Mouse (Mus musculus) neural tube, embryonic 12.5 days (tissue): ENCODE measurements around the gene Hsf5. TPM values are rescaled to one million over a fixed set of nuclear protein-coding genes. Genes with fewer than 3 reads are reported as not detected.

Source experiments
- ATAC-seq: fragments of 200-750 bp; cut with Nextera tagmentation; 2 replicates; pipeline ENCODE4 v1.8.0; 2017; ENCODE audit warnings: low read depth, mild to moderate bottlenecking, moderate TSS enrichment, moderate library complexity; ENCODE audit not compliant: low FRiP score
- H3K27ac ChIP-seq: fragments of 300-500 bp; sonication (generic); 2 replicates; pipeline ENCODE4 v1.5.1; 2016
- H3K27me3 ChIP-seq: fragments of 300-500 bp; sonication (generic); replicated peaks from 2 replicates; pipeline ENCODE4 v1.6.1; 2016; ENCODE audit warnings: mild to moderate bottlenecking
- H3K36me3 ChIP-seq: fragments of 300-500 bp; sonication (generic); 2 replicates; pipeline ENCODE4 v1.6.1; 2016; ENCODE audit warnings: mild to moderate bottlenecking
- H3K4me1 ChIP-seq: fragments of 300-500 bp; sonication (generic); 2 replicates; pipeline ENCODE4 v1.6.1; 2016
- H3K4me2 ChIP-seq: fragments of 300-500 bp; sonication (generic); replicated peaks from 2 replicates; pipeline ENCODE4 v1.6.1; 2016; ENCODE audit warnings: mild to moderate bottlenecking
- H3K4me3 ChIP-seq: fragments of 300-500 bp; sonication (generic); 2 replicates; pipeline ENCODE4 v1.5.1; 2016
- H3K9ac ChIP-seq: fragments of 300-500 bp; sonication (generic); 2 replicates; pipeline ENCODE4 v1.6.1; 2016; ENCODE audit warnings: mild to moderate bottlenecking
- H3K9me3 ChIP-seq: fragments of 300-500 bp; sonication (generic); 2 replicates; pipeline ENCODE4 v1.6.1; 2016; ENCODE audit warnings: mild to moderate bottlenecking
- WGBS: fragments of 180-500 bp; shearing (Covaris S2); methylation state at CpG from one replicate; pipeline ENCODE4 v1.1.7; 2016; 5-methylcytosine and 5-hydroxymethylcytosine counted together
- polyA plus RNA-seq: library from polyadenylated mRNA; unstranded; fragments of >200 nt; fragmentation: Nextera tagmentation; extraction: Ambion mirVana; gene quantifications from 2 replicates; pipeline ENCODE4 v1.2.1, GENCODE M21; 2016

The Hsf5 gene
- polyA plus RNA-seq, result 0.41 and 0.49 TPM in 2 replicates

GRCm38 (mm10) chr11:87616790-87617474, at the start of gene Hsf5:
Gene Hsf5, plus strand, starts transcription at chr11:87617164.
- Histone ChIP-seq H3K27ac (no peak within 1 kb of the TSS), H3K36me3 (peaks cover 65% of the 10 kb centered on the region), H3K27me3 (no peaks in the 10 kb centered on the region), H3K9me3 (peaks cover 6% of the 10 kb centered on the region; the same call in 1 of the 2 replicates), H3K4me1 (no peaks in the 10 kb centered on the region), H3K4me2 (no peak within 1 kb of the TSS), H3K9ac (no peak within 1 kb of the TSS), H3K4me3 (no peak within 1 kb of the TSS)
- ATAC-seq, result no peak
- 87% methylated on average over 66 of the region's 69 CpGs for WGBS

- WGBS, result 82% methylated on average over 7 of the region's 7 CpGs
- H3K27me3 ChIP-seq, result no peaks in the 10 kb centered on the region
Observed at GRCm38 (mm10) chr11:87568255-87568953, 48.6 kb upstream of the Hsf5 start, which contains the start of gene Sept4. Gene Sept4, plus strand, starts transcription at chr11:87568903.

GRCm38 (mm10) chr11:87570743-87571142, 46.2 kb upstream of the Hsf5 start:
- H3K27me3 ChIP-seq, result no peaks in the 10 kb centered on the region
- H3K4me2 ChIP-seq, result no peak overlapping the region

More at GRCm38 (mm10) chr11:87568255-87568953, 48.6 kb upstream of the Hsf5 start, which contains the start of gene Sept4:
- ATAC-seq, result no peak
- H3K4me2 ChIP-seq, result no peak within 1 kb of the TSS
- no peaks in the 10 kb centered on the region for H3K4me1 ChIP-seq
- no peak within 1 kb of the TSS for H3K9ac ChIP-seq
- no peak within 1 kb of the TSS for H3K27ac ChIP-seq
- H3K9me3 ChIP-seq, result no peaks in the 10 kb centered on the region
- H3K4me3 ChIP-seq, result no peak within 1 kb of the TSS
- H3K36me3 ChIP-seq, result no peaks in the 10 kb centered on the region

GRCm38 (mm10) chr11:87571361-87571950, 45.5 kb upstream of the Hsf5 start:
- 92% methylated on average over 1 of the region's 1 CpGs for WGBS
- no peak for ATAC-seq

More at GRCm38 (mm10) chr11:87570743-87571142, 46.2 kb upstream of the Hsf5 start:
- H3K36me3 ChIP-seq, result no peaks in the 10 kb centered on the region
- no peaks in the 10 kb centered on the region for H3K9me3 ChIP-seq
- H3K9ac ChIP-seq, result no peak overlapping the region
- ATAC-seq, result no peak
- no peak overlapping the region for H3K4me3 ChIP-seq
- H3K4me1 ChIP-seq, result no peaks in the 10 kb centered on the region
- WGBS, result 87% methylated on average over 5 of the region's 5 CpGs
- H3K27ac ChIP-seq, result no peak overlapping the region

GRCm38 (mm10) chr11:87573751-87574150, 43.2 kb upstream of the Hsf5 start:
- no peak overlapping the region for H3K4me3 ChIP-seq
- H3K27me3 ChIP-seq, result 0 out of 2 replicates have a peak, but pooled peaks cover 3% of the 10 kb centered on the region
- H3K4me1 ChIP-seq, result peaks cover 13% of the 10 kb centered on the region
- no peak for ATAC-seq
- no peak overlapping the region for H3K9ac ChIP-seq
- H3K36me3 ChIP-seq, result no peaks in the 10 kb centered on the region
- no peaks in the 10 kb centered on the region for H3K9me3 ChIP-seq
- no peak overlapping the region for H3K27ac ChIP-seq
- H3K4me2 ChIP-seq, result no peak overlapping the region
- 76% methylated on average over 7 of the region's 7 CpGs for WGBS

More at GRCm38 (mm10) chr11:87571361-87571950, 45.5 kb upstream of the Hsf5 start:
- no peak overlapping the region for H3K4me2 ChIP-seq
- H3K9ac ChIP-seq, result no peak overlapping the region
- no peaks in the 10 kb centered on the region for H3K9me3 ChIP-seq
- no peak overlapping the region for H3K4me3 ChIP-seq
- H3K27me3 ChIP-seq, result no peaks in the 10 kb centered on the region
- no peak overlapping the region for H3K27ac ChIP-seq
- no peaks in the 10 kb centered on the region for H3K36me3 ChIP-seq
- no peaks in the 10 kb centered on the region for H3K4me1 ChIP-seq

- no peak for ATAC-seq
- H3K4me2 ChIP-seq, result no peak overlapping the region
- H3K9ac ChIP-seq, result no peak overlapping the region
- H3K4me3 ChIP-seq, result no peak overlapping the region
- no peaks in the 10 kb centered on the region for H3K9me3 ChIP-seq
- no peaks in the 10 kb centered on the region for H3K36me3 ChIP-seq
- WGBS, result 73% methylated on average over 21 of the region's 21 CpGs
- no peak overlapping the region for H3K27ac ChIP-seq
- 0 out of 2 replicates have a peak, but pooled peaks cover 3% of the 10 kb centered on the region for H3K27me3 ChIP-seq
- H3K4me1 ChIP-seq, result peaks cover 15% of the 10 kb centered on the region
Observed at GRCm38 (mm10) chr11:87574520-87575180, 42.3 kb upstream of the Hsf5 start.

GRCm38 (mm10) chr11:87577601-87578248, 39.2 kb upstream of the Hsf5 start:
- Histone ChIP-seq H3K4me3 (peak overlapping the region; percentile 55), H3K9ac (peak overlapping the region; percentile 78; the same call in 1 of the 2 replicates), H3K27ac (no peak overlapping the region), H3K9me3 (no peaks in the 10 kb centered on the region), H3K4me1 (peaks cover 15% of the 10 kb centered on the region), H3K36me3 (no peaks in the 10 kb centered on the region), H3K4me2 (peak overlapping the region; percentile 96), H3K27me3 (0 out of 2 replicates have a peak, but pooled peaks cover 7% of the 10 kb centered on the region)
- 30% methylated on average over 6 of the region's 6 CpGs for WGBS
- ATAC-seq, result no peak

- Histone ChIP-seq H3K4me1 (peaks cover 15% of the 10 kb centered on the region), H3K9me3 (no peaks in the 10 kb centered on the region), H3K27me3 (0 out of 2 replicates have a peak, but pooled peaks cover 7% of the 10 kb centered on the region), H3K27ac (no peak overlapping the region), H3K4me3 (peak overlapping the region; percentile 55), H3K36me3 (no peaks in the 10 kb centered on the region), H3K9ac (peak overlapping the region; percentile 78), H3K4me2 (peak overlapping the region; percentile 96)
- peak; percentile 77 for ATAC-seq
- WGBS, result under 1% methylated on average over 40 of the region's 40 CpGs
Observed at GRCm38 (mm10) chr11:87578249-87578962, 38.6 kb upstream of the Hsf5 start.

GRCm38 (mm10) chr11:87578963-87579601, 37.9 kb upstream of the Hsf5 start:
- Histone ChIP-seq H3K4me1 (peaks cover 15% of the 10 kb centered on the region), H3K4me2 (peak overlapping the region; percentile 96), H3K4me3 (peak overlapping the region; percentile 55), H3K9me3 (no peaks in the 10 kb centered on the region), H3K27ac (no peak overlapping the region), H3K27me3 (0 out of 2 replicates have a peak, but pooled peaks cover 7% of the 10 kb centered on the region), H3K36me3 (no peaks in the 10 kb centered on the region), H3K9ac (peak overlapping the region; percentile 78)
- whole genome bisulfite sequencing, result 19% methylated on average over 10 of the region's 10 CpGs
- ATAC-seq, result peak; percentile 59; the same call in 1 of the 2 replicates

- H3K36me3 ChIP-seq, result no peaks in the 10 kb centered on the region
- no peak overlapping the region for H3K9ac ChIP-seq
- no peak overlapping the region for H3K4me2 ChIP-seq
- H3K4me1 ChIP-seq, result peaks cover 15% of the 10 kb centered on the region
- WGBS, result 32% methylated on average over 1 of the region's 1 CpGs
- ATAC-seq, result no peak
- H3K27ac ChIP-seq, result no peak overlapping the region
- H3K27me3 ChIP-seq, result 0 out of 2 replicates have a peak, but pooled peaks cover 7% of the 10 kb centered on the region
- no peak overlapping the region for H3K4me3 ChIP-seq
- no peaks in the 10 kb centered on the region for H3K9me3 ChIP-seq
Observed at GRCm38 (mm10) chr11:87579713-87580112, 37.3 kb upstream of the Hsf5 start.
